20 mouse cellular contexts compared by ENCODE assay signal in genomic region chr5:21483275-21483674, GRCm38 (mm10). TPM values are rescaled to one million over a fixed set of nuclear protein-coding genes. Genes with fewer than 3 reads are reported as not detected.
"Had no signal": no experiment of that assay in that cellular context is flagged by ENCODE, and none has a peak within 500 bp of the region (broad histone marks: within the 10 kb centered on the region; RNA-seq: fewer than 3 reads in every experiment).

No protein-coding gene starts in this region.

- H3K4me2 ChIP-seq: intestine, embryonic 15.5 days; kidney, embryonic 15.5 days; liver, embryonic 15.5 days; neural tube, embryonic 13.5 days; stomach, embryonic 15.5 days had no signal

- H3K4me1 ChIP-seq: intestine, embryonic 15.5 days; kidney, embryonic 15.5 days; liver, embryonic 15.5 days had no signal

- H3K9ac ChIP-seq: intestine, embryonic 15.5 days; kidney, embryonic 15.5 days; liver, embryonic 15.5 days; neural tube, embryonic 13.5 days; stomach, embryonic 15.5 days had no signal

- H3K27me3 ChIP-seq: intestine, embryonic 15.5 days; kidney, embryonic 15.5 days; liver, embryonic 15.5 days; neural tube, embryonic 13.5 days; stomach, embryonic 15.5 days had no signal

- H3K27ac ChIP-seq: intestine, embryonic 15.5 days; kidney, embryonic 15.5 days; liver, embryonic 15.5 days; macrophage; neural tube, embryonic 13.5 days; stomach, embryonic 15.5 days had no signal

- H3K4me3 ChIP-seq: intestine, embryonic 15.5 days; kidney, embryonic 15.5 days; liver, embryonic 15.5 days; myocyte; neural tube, embryonic 13.5 days; stomach, embryonic 15.5 days had no signal

- H3K9me3 ChIP-seq: intestine, embryonic 15.5 days; kidney, embryonic 15.5 days; liver, embryonic 15.5 days; neural tube, embryonic 13.5 days; stomach, embryonic 15.5 days had no signal

- DNase-seq: kidney, adult 11 months; kidney, adult 8-10 months; kidney, postnatal 10 days; kidney, postnatal 4 days; lung, adult 18-20 months; retina, postnatal 1 day; right cerebral cortex, postnatal 25 days; spleen, adult 18-20 months; thymus, postnatal 25 days had no signal

- H3K36me3 ChIP-seq: intestine, embryonic 15.5 days; kidney, embryonic 15.5 days; neural tube, embryonic 13.5 days; stomach, embryonic 15.5 days had no signal

- ATAC-seq: intestine, embryonic 15.5 days; midbrain, embryonic 16.5 days had no signal

RNA-seq across cellular contexts. Expression of gene Ccdc146, which starts 58.8 kb away (rescaled TPM):
- total RNA-seq: liver, adult 2 months; monocyte, adult 5-6 weeks had no signal
- polyA plus RNA-seq: kidney, embryonic 15.5 days; limb, embryonic 11.5 days; liver, adult 2 months; liver, embryonic 15.5 days; macrophage; myocyte had no signal
